Mouse (Mus musculus): ENCODE data around the gene Cacna1i.

Cacna1i gene

GRCm38 (mm10) chr15:80401387-80401898, 114.4 kb downstream of the Cacna1i start:
- no peak for DNase-seq (ENCODE audit: low read depth, low spot score)

DNA sequence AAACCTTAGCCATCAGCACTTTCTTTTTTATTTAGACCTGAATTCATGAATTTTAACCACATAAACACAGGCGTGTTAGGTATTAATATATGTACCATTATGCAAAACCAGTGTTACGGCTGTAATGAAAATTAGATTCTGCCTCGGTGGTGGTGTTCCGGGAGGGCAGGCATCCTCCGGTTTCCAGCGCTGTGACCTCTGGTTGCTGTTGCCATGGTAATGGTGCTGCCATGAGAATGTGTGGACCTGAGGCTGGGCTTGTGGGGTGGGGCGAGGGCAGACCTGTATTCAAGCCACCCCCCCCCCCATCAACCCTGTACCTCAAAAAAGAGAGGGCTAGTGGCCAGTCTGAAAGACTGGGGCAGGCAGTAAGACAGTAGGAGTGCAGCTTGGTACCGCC, 114.9 kb downstream of the Cacna1i start:
- no peak for DNase-seq (ENCODE audit: low read depth, low spot score)

GRCm38 (mm10) chr15:80407873-80408272, 120.8 kb downstream of the Cacna1i start:
- DNase-seq (ENCODE audit: low read depth, low spot score): no peak

GRCm38 (mm10) chr15:80410661-80411060, 123.6 kb downstream of the Cacna1i start:
- no peak for DNase-seq (ENCODE audit: low read depth, low spot score)

DNA sequence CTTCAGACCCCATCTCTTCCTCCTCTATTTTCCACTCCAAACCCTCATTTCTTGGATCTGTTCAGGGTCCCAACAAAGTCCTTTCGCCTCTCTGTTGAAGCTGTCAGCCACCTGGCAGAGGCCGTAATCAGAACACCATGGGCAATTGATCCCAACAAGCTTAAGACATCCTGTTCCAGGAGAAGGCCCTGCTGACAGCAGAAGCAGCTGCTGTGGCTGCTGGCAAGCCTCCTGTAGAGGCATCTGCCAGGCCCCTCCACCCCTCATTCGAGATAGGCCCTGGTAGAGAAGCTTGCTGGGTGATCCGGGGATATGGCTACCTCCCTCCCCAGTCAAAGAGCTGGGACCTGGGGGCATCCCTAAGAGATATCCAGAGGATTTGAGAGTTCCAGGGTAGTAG, 126.0 kb downstream of the Cacna1i start:
- no peak for DNase-seq (ENCODE audit: low read depth, low spot score)

DNA sequence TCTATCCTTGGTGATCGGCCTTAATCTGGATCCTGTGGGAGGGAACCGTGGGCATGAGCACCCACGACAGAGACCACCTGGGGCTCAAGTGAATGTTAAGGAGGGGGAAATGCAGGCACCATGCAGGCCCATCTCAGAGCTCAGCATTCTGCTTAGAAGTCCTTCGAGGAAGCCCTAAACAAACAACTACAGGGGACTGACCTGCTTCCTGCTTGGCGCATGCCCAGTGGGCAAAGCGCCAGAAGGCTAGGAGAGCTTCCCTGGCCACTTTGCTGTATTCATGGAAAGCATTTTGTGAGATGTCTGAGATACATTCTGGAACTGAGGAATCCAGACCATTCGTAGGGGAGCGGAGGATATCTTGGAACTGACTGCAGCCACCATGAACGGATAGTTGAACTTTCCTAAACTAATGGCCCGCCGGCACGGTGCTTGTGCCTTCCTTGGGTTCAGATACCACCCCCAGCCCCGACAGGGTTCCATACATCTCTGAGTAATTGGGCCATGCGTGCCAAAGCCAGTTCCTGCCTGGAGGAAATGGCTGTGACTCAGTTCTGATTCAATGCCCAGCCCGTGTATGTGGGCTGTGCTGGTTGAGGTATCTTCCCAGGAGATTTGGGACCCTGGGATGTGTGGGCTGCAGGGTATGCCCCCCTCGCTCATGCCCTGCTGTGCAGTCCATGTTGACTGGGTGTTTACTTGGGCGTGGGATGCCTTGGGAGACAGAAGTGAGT, 127.1 kb downstream of the Cacna1i start:
- DNase-seq (ENCODE audit: low read depth, low spot score): no peak

DNA sequence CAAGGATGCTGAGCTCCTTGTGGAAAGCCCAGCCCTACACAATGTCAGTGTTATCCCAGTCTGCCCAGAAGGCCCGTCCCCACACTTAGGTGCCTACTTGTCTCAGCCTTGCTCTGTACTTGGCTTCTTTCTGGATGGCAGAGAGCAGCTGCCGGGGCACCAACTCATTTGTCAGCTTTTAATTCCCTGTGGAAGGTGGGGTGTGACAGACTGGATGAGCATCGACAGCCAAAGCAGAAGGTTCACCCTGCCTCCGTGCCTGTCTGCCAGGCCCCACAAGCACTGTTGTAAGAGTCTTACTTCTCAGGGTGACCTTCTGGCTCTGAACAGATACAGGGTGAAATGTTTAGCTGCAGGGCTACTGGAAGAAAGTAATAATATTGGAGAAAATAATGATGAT, 128.1 kb downstream of the Cacna1i start:
- DNase-seq (ENCODE audit: low read depth, low spot score): no peak

- DNase-seq (ENCODE audit: low read depth, low spot score): no peak
These were observed 130.0 kb downstream of the Cacna1i start for GRCm38 (mm10) chr15:80417066-80417465.

DNA sequence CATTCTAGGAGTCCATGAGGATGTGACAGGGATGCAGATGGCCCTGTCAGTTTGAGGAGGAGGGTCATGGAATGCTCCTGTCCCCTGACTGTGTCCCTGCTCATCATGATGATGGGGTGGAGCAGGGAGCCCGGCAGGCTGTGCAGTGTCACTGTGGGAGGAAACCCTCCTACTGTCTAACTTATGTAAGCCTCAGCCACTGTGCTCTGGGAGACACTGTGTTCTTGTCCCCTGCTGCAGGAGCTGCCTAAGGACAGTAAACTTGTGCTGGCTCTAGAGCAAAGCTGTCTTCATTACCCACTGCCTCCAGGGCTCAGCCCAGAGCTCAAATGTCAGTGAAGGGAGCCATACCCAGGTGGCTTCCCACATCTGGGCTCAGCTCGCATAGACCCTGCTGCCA, 131.1 kb downstream of the Cacna1i start:
- DNase-seq (ENCODE audit: low read depth, low spot score): no peak

- DNase-seq (ENCODE audit: low read depth, low spot score): no peak
These were observed 143.3 kb downstream of the Cacna1i start for GRCm38 (mm10) chr15:80430324-80430723.

GRCm38 (mm10) chr15:80436961-80437360, 149.9 kb downstream of the Cacna1i start:
- DNase-seq (ENCODE audit: low read depth, low spot score): no peak

- DNase-seq (ENCODE audit: low read depth, low spot score): no peak
These were observed 151.0 kb downstream of the Cacna1i start for GRCm38 (mm10) chr15:80437996-80438395.

GRCm38 (mm10) chr15:80438423-80438822, 151.4 kb downstream of the Cacna1i start:
- peak; percentile 16 for DNase-seq (ENCODE audit: low read depth, low spot score)

DNA sequence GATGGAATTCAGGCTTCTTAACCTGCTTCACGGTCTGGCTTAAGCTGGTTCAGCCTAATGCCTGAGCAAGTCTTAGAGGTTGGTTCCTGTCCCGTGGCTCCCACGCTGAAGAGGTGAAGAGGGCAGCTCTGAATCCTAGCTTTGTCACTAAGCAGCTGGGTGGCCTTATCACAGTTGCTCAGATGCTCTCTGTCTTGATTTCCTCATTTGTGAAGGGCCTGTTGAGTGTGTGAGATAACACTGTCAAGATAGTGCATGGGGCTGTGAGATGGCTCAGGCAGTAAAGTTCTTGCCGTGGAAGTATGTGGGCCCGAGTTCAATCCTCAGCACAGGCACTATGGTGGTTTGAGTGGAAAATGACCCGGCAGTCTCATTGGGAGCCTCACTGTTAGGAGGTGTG, 153.2 kb downstream of the Cacna1i start:
- no peak for DNase-seq (ENCODE audit: low read depth, low spot score)

- DNase-seq (ENCODE audit: low read depth, low spot score): no peak
These were observed 159.1 kb downstream of the Cacna1i start for GRCm38 (mm10) chr15:80445956-80446687.

All from forelimb bud, embryonic 11.5 days (tissue).